19 mouse cellular contexts compared by ENCODE assay signal in genomic region chr10:41223499-41223898, GRCm38 (mm10).
"Had no signal": no experiment of that assay in that cellular context is flagged by ENCODE, and none has a peak within 500 bp of the region (broad histone marks: within the 10 kb centered on the region; RNA-seq: fewer than 3 reads in every experiment).

No protein-coding gene starts in this region.

- H3K4me1 ChIP-seq: lung, embryonic 15.5 days; midbrain, embryonic 10.5 days had no signal

- H3K4me2 ChIP-seq: lung, embryonic 15.5 days; midbrain, embryonic 13.5 days; neural tube, embryonic 13.5 days had no signal

- H3K27me3 ChIP-seq: lung, embryonic 15.5 days; megakaryocyte, embryonic 14.5 days; midbrain, embryonic 13.5 days; neural tube, embryonic 13.5 days had no signal

- H3K27ac ChIP-seq: kidney, postnatal 0 days; lung, embryonic 15.5 days; midbrain, embryonic 10.5 days; midbrain, embryonic 13.5 days; neural tube, embryonic 13.5 days had no signal

- H3K4me3 ChIP-seq: lung, embryonic 15.5 days; megakaryocyte, embryonic 14.5 days; midbrain, embryonic 10.5 days; midbrain, embryonic 13.5 days; myocyte; neural tube, embryonic 13.5 days had no signal

- ATAC-seq: intestine, postnatal 0 days; midbrain, embryonic 13.5 days; midbrain, embryonic 16.5 days had no signal

- H3K36me3 ChIP-seq: lung, embryonic 15.5 days had no signal

- H3K9ac ChIP-seq: lung, embryonic 15.5 days; midbrain, embryonic 13.5 days; neural tube, embryonic 13.5 days had no signal

- H3K9me3 ChIP-seq: lung, embryonic 15.5 days; megakaryocyte, embryonic 14.5 days; midbrain, embryonic 10.5 days; midbrain, embryonic 13.5 days; neural tube, embryonic 13.5 days had no signal

- DNase-seq: kidney, adult 2 months; kidney, postnatal 36 days; layer of hippocampus, postnatal 36 days; left cerebral cortex, postnatal 4 days; lung, adult 18-20 months; lung, postnatal 10 days; lung, postnatal 36 days; retina, postnatal 1 day; thymus, adult 18-20 months; thymus, postnatal 36 days had no signal
